Mouse (Mus musculus): ENCODE data around the gene Srpk2. TPM values are rescaled to one million over a fixed set of nuclear protein-coding genes. Genes with fewer than 3 reads are reported as not detected.

Gene Srpk2
- polyA plus RNA-seq, 1 experiment: 166 TPM

DNA sequence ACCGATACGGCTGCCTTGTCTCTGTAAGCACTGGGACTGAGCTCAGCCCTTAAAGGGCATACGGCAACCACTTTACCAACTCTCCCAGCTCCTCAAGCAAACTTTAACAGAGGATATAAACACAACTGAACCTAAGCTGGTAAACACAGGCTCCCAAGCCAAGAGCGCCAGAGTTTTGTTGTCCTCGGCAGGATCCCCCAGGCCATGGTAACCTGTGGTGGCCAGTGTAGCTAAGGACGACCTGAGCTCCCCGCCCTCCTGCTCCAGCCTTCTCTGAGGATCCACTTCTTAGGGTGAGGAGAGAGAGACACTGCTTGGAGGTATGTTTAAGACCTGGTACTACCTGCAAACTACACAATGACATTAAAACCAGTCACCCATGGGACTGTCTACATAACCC, 171.9 kb downstream of the Srpk2 start:
- H3K27ac ChIP-seq (ENCODE audit: insufficient read depth, low read depth, low read length): no peak overlapping the region
- WGBS: 93% methylated on average over 7 of the region's 7 CpGs
- no peak overlapping the region for H3K4me3 ChIP-seq (ENCODE audit: insufficient read depth, low read depth, low read length)
- TF ChIP-seq CTCF (IDR thresholded peaks at IDR 0.05; ENCODE audit: insufficient read depth, low read depth, low read length) (no peak), POLR2A (IDR thresholded peaks at IDR 0.05; ENCODE audit: insufficient read depth, low read depth, low read length) (no peak)
- peaks cover 5% of the 10 kb centered on the region; the same call in 1 of the 2 replicates for H3K4me1 ChIP-seq (ENCODE audit: control insufficient read depth, insufficient read depth, low read length)

DNA sequence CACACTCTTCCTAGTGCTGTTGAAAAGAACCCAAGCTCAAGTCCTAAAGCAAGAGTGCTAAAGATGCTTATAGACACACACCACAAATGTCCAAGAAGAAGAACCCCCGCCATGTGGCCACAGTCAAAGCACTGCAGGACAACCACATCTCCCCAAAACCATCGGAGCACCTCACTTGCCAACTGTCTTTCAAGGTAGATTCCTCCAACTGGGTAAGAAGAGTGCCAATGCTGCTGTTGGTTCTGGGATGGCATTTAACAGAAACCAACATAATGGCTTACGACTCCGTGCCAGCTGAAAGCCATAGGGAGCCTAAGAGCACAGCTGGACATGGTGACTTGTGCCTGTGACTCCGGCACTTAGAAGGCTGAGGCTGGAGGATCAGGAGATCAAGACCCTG, 173.0 kb downstream of the Srpk2 start:
- TF ChIP-seq POLR2A (IDR thresholded peaks at IDR 0.05; ENCODE audit: insufficient read depth, low read depth, low read length) (no peak), CTCF (IDR thresholded peaks at IDR 0.05; ENCODE audit: insufficient read depth, low read depth, low read length) (no peak)
- no peak overlapping the region for H3K4me3 ChIP-seq (ENCODE audit: insufficient read depth, low read depth, low read length)
- H3K27ac ChIP-seq (ENCODE audit: insufficient read depth, low read depth, low read length): no peak overlapping the region
- H3K4me1 ChIP-seq (ENCODE audit: control insufficient read depth, insufficient read depth, low read length): peaks cover 5% of the 10 kb centered on the region; the same call in 1 of the 2 replicates
- WGBS: 89% methylated on average over 5 of the region's 5 CpGs

DNA sequence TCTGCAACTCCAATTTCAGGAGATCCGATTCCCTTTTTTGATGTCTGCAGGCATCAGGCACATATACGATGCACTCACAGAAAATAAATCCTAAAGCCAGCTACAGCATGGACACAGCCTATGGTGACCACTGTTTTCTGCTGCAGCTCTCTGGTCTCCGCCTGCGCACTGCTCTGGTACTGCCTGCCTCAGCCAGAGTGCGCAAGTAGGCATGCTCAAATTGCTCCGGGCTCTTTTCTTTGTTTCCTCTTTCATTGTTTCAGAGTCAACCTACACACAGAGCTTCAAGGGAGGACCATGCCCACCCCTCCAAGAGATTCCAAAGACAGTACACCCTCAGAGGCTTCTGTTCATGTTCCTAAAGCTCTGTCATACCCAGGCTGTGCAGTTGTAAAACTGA, 175.8 kb downstream of the Srpk2 start:
- Histone ChIP-seq H3K27ac (ENCODE audit: insufficient read depth, low read depth, low read length) (no peak overlapping the region), H3K4me3 (ENCODE audit: insufficient read depth, low read depth, low read length) (no peak overlapping the region), H3K4me1 (ENCODE audit: control insufficient read depth, insufficient read depth, low read length) (peaks cover 5% of the 10 kb centered on the region; the same call in 1 of the 2 replicates)
- no peak for TF ChIP-seq CTCF (IDR thresholded peaks at IDR 0.05; ENCODE audit: insufficient read depth, low read depth, low read length)
- no peak for TF ChIP-seq POLR2A (IDR thresholded peaks at IDR 0.05; ENCODE audit: insufficient read depth, low read depth, low read length)
- 55% methylated on average over 6 of the region's 6 CpGs for WGBS

DNA sequence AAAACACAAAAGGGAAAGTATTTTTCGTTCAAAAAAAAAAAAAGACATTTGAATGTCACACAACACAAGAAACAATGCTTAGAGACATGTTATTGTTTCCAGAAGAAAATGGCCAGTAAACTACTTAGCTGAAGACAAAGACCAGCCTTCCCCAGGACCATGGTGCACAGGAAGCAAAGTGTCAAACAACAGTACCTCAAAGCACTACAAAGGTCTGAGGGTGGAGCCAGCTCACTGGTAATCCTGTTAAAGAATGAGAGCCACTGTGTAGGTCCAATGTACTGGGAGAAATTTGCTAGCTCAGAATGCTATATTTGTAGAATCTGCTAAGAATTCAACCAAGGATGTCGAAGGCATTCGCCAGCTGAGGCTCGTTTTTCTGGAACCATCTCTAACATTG, 177.2 kb downstream of the Srpk2 start:
- Histone ChIP-seq H3K4me1 (ENCODE audit: control insufficient read depth, insufficient read depth, low read length) (peaks cover 5% of the 10 kb centered on the region; the same call in 1 of the 2 replicates), H3K27ac (ENCODE audit: insufficient read depth, low read depth, low read length) (no peak overlapping the region), H3K4me3 (ENCODE audit: insufficient read depth, low read depth, low read length) (no peak overlapping the region)
- WGBS: 49% methylated on average over 4 of the region's 4 CpGs
- no peak for TF ChIP-seq POLR2A (IDR thresholded peaks at IDR 0.05; ENCODE audit: insufficient read depth, low read depth, low read length)
- TF ChIP-seq CTCF (IDR thresholded peaks at IDR 0.05; ENCODE audit: insufficient read depth, low read depth, low read length): no peak

DNA sequence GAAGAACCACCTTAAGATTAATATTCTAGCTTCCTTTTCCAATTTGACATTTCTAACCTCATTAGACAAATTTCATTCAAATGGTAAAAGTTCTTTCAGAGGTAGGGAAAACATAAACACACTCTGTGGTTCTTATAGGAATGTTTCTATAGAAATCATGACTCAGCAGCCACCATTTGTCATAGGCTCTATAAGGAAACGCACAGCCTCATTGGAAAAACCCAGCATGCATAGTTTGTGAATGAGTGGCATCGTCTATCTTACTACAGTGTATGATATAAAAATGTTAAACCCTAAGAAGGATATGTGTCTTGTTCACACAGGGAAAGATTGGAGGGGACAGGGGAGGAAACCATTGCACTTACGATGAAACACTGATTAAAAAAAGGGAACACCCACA, 178.8 kb downstream of the Srpk2 start:
- 69% methylated on average over 3 of the region's 3 CpGs for WGBS
- no peak for TF ChIP-seq CTCF (IDR thresholded peaks at IDR 0.05; ENCODE audit: insufficient read depth, low read depth, low read length)
- no peak for TF ChIP-seq POLR2A (IDR thresholded peaks at IDR 0.05; ENCODE audit: insufficient read depth, low read depth, low read length)
- no peak overlapping the region for H3K4me3 ChIP-seq (ENCODE audit: insufficient read depth, low read depth, low read length)
- H3K4me1 ChIP-seq (ENCODE audit: control insufficient read depth, insufficient read depth, low read length): peaks cover 8% of the 10 kb centered on the region
- no peak overlapping the region for H3K27ac ChIP-seq (ENCODE audit: insufficient read depth, low read depth, low read length)

DNA sequence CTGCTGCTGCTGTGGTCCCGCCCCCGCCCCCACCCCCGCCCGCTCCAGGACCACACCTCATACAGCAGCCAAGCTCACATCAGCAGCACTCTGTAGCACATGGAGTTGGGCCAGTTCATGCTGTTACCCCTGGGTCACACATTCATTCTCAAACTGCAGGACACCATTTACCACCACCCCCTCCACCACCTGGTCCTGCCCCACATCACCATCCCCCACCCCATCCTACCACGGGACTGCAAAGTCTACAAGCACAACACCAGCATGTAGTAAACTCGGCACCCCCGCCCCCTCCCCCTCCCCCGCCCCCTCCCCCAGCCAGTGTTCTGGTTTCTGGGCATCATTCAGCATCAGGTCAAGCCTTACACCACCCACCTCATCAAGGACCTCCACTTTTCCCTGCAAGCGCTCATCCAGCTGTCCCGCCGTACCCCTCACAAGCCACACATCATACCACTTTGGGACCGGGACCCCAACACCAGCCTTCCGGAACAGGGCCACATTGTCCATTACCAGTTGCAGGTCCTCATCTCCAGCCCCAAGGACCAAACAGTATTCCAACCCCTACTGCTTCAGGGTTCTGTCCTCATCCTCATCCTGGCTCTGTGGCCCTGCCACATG, 182.0 kb downstream of the Srpk2 start:
- WGBS: 71% methylated on average over 12 of the region's 13 CpGs
- TF ChIP-seq CTCF (IDR thresholded peaks at IDR 0.05; ENCODE audit: insufficient read depth, low read depth, low read length): no peak
- no peak for TF ChIP-seq POLR2A (IDR thresholded peaks at IDR 0.05; ENCODE audit: insufficient read depth, low read depth, low read length)

DNA sequence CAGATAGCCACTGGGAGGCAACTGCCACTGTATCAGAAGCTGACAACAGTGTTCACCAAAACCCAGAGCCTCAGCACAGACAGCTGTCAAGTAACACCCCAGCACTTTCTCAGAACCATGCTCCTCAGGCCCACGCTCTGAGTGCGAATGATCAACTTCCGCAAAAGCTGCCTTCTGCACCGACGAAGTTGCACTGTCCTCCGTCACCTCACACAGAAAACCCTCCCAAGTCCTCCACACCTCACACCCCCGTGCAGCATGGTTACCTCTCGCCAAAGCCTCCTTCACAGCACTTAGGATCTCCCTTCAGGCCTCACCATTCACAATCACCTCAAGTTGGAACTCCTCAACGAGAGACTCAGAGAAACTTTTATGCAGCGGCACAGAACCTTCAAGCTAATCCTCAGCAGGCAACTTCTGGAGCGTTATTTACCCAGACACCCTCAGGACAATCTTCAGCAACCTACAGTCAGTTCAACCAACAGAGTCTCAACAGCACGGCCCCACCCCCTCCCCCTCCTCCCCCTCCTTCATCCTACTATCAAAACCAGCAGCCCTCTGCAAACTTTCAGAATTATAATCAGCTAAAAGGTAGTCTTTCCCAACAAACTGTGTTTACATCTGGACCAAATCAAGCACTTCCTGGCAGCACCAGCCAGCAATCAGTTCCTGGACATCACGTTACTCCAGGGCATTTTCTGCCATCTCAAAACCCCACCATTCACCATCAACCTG, 182.7 kb downstream of the Srpk2 start:
- H3K27ac ChIP-seq (ENCODE audit: insufficient read depth, low read depth, low read length): no peak overlapping the region
- no peak for TF ChIP-seq POLR2A (IDR thresholded peaks at IDR 0.05; ENCODE audit: insufficient read depth, low read depth, low read length)
- TF ChIP-seq CTCF (IDR thresholded peaks at IDR 0.05; ENCODE audit: insufficient read depth, low read depth, low read length): no peak
- no peak overlapping the region for H3K4me3 ChIP-seq (ENCODE audit: insufficient read depth, low read depth, low read length)
- 60% methylated on average over 13 of the region's 13 CpGs for WGBS
- peaks cover 6% of the 10 kb centered on the region for H3K4me1 ChIP-seq (ENCODE audit: control insufficient read depth, insufficient read depth, low read length)

More for the DNA sequence above, 182.0 kb downstream of the Srpk2 start:
- no peak overlapping the region for H3K4me3 ChIP-seq (ENCODE audit: insufficient read depth, low read depth, low read length)
- H3K4me1 ChIP-seq (ENCODE audit: control insufficient read depth, insufficient read depth, low read length): peaks cover 6% of the 10 kb centered on the region
- no peak overlapping the region for H3K27ac ChIP-seq (ENCODE audit: insufficient read depth, low read depth, low read length)

DNA sequence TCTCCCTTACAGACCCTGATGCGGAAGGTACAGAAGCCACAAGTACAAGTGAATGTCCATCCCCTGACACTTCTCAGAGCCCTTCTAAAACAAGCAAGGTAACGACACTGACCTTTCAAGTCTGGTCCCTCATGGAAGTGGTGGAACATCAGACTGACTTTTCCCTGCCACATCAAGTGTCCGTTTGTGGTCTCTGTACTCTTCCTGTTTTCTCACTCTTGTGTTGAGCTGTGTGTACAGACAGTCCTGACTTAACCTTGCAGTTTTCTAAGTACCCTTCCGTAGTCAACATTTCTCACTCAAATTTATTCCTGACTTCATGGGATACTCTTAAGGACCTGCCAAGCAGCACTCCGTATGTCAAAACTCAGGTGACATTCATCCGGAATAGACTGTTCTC, 183.7 kb downstream of the Srpk2 start:
- TF ChIP-seq CTCF (IDR thresholded peaks at IDR 0.05; ENCODE audit: insufficient read depth, low read depth, low read length) (no peak), POLR2A (IDR thresholded peaks at IDR 0.05; ENCODE audit: insufficient read depth, low read depth, low read length) (no peak)
- 85% methylated on average over 6 of the region's 6 CpGs for WGBS
- Histone ChIP-seq H3K27ac (ENCODE audit: insufficient read depth, low read depth, low read length) (no peak overlapping the region), H3K4me3 (ENCODE audit: insufficient read depth, low read depth, low read length) (no peak overlapping the region), H3K4me1 (ENCODE audit: control insufficient read depth, insufficient read depth, low read length) (peaks cover 9% of the 10 kb centered on the region)

DNA sequence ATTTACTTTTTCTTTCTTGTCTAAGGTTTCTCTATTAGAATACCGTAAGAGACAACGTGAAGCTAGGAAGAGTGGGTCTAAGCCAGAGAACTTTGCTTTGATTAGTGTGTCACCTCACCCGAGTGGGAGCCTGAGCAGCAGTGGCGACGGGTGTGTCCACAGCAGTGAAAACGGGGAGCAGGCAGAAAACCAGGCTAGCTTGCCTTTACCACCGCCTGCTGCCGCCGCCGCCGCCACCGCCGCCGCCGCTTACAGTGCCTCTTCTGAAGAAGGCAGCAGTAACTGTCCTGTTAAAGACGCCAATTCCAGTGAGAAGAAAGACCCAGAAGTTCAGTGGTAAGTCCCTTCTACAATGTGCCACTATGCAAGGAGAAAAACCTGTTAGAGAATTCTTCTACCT, 185.2 kb downstream of the Srpk2 start:
- no peak for TF ChIP-seq POLR2A (IDR thresholded peaks at IDR 0.05; ENCODE audit: insufficient read depth, low read depth, low read length)
- no peak for TF ChIP-seq CTCF (IDR thresholded peaks at IDR 0.05; ENCODE audit: insufficient read depth, low read depth, low read length)
- Histone ChIP-seq H3K4me1 (ENCODE audit: control insufficient read depth, insufficient read depth, low read length) (peaks cover 9% of the 10 kb centered on the region), H3K4me3 (ENCODE audit: insufficient read depth, low read depth, low read length) (no peak overlapping the region), H3K27ac (ENCODE audit: insufficient read depth, low read depth, low read length) (no peak overlapping the region)
- 80% methylated on average over 16 of the region's 16 CpGs for WGBS

Measured in olfactory bulb, adult 2 months (tissue).